Mouse (Mus musculus) erythroblast, embryonic 14.5 days (primary cell): Measurements from ENCODE around the gene Bicd2.

Experiments used
- GATA1 ChIP-seq: IDR thresholded peaks from 2 replicates; pipeline ENCODE4 v1.6.1; 2012; ENCODE audit warnings: low read length, inconsistent platforms, mixed read lengths
- TAL1 ChIP-seq: IDR thresholded peaks from 3 replicates; pipeline ENCODE4 v1.6.1; 2012; ENCODE audit warnings: low read length, inconsistent platforms, mixed read lengths

DNA sequence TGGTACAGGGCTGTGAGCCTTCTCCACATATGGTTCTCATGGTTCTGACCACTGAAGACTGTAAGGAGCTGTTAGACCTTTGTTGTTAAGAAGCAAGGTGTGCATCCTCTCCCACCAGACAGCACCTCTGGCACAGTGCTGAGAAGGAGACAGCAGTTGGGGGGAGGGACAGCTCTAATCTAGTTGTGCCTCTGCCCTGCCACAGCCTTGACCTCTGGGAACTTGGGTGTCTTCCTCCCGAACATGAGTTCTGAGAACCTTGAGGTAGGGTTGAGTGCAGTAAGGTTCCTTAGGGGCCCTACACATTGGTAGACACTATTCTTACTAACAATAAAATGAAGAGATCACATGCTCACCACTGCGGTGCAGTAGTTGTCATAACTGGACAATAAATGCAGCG is 16.8 kb downstream of the Bicd2 start:
- no peak for TF ChIP-seq GATA1
- no peak for TF ChIP-seq TAL1
